Mouse (Mus musculus): Measurements from ENCODE around the gene Klk9. TPM values are rescaled to one million over a fixed set of nuclear protein-coding genes. Genes with fewer than 3 reads are reported as not detected.

The Klk9 gene
- polyA plus RNA-seq, 1 experiment from 2014 or later = not detected

- Histone ChIP-seq H3K4me2 (replicated peaks; ENCODE audit: low read depth, low read length) (no peak overlapping the region), H3K27me3 (ENCODE audit: control insufficient read depth, insufficient read depth, low read length) (no peaks in the 10 kb centered on the region), H3K27ac (ENCODE audit: low read depth, low read length) (no peak overlapping the region), H3K9ac (ENCODE audit: low read depth, low read length) (no peak overlapping the region), H3K4me1 (ENCODE audit: control insufficient read depth, insufficient read depth, low read length) (no peaks in the 10 kb centered on the region), H3K9me3 (ENCODE audit: control insufficient read depth, low read length) (no peaks in the 10 kb centered on the region), H3K4me3 (ENCODE audit: low read length) (no peak overlapping the region), H3K36me3 (ENCODE audit: control insufficient read depth, insufficient read depth, low read length) (no peaks in the 10 kb centered on the region)
- ATAC-seq (ENCODE audit: low FRiP score, low TSS enrichment) = no peak
- WGBS = 94% methylated on average over 4 of the region's 4 CpGs
These were observed 52.1 kb downstream of the Klk9 start for GRCm38 (mm10) chr7:43843801-43844200.

Other genes starting within 250 kb of the Klk9 start
- gene Cd33, start 247.5 kb upstream of the Klk9 start, polyA plus RNA-seq (2014; fragmentation: Nextera tagmentation; extraction: Ambion mirVana) = 0.85 and 1.7 TPM in 2 replicates
- gene Zfp658, start 229.6 kb upstream of the Klk9 start, polyA plus RNA-seq (2014; fragmentation: Nextera tagmentation; extraction: Ambion mirVana) = 2.0 and 4.0 TPM in 2 replicates
- gene Zfp719, start 212.3 kb upstream of the Klk9 start, polyA plus RNA-seq (2014; fragmentation: Nextera tagmentation; extraction: Ambion mirVana) = 9.9 and 14.1 TPM in 2 replicates
- gene Zfp819, start 184.7 kb upstream of the Klk9 start, polyA plus RNA-seq (2014; fragmentation: Nextera tagmentation; extraction: Ambion mirVana) = 0.19 and 0.23 TPM in 2 replicates
- gene Ceacam18, start 157.2 kb upstream of the Klk9 start, polyA plus RNA-seq (2014; fragmentation: Nextera tagmentation; extraction: Ambion mirVana) = not detected in 2 replicates
- 0.39 and 0.95 TPM in 2 replicates for gene Siglece, start 131.7 kb upstream of the Klk9 start, polyA plus RNA-seq (2014; fragmentation: Nextera tagmentation; extraction: Ambion mirVana)
- gene Ctu1, start 119.9 kb upstream of the Klk9 start, polyA plus RNA-seq (2014; fragmentation: Nextera tagmentation; extraction: Ambion mirVana) = 11.4 and 12.6 TPM in 2 replicates
- not detected in 2 replicates for gene Klk14, start 101.5 kb upstream of the Klk9 start, polyA plus RNA-seq (2014; fragmentation: Nextera tagmentation; extraction: Ambion mirVana)
- gene Klk13, start 79.3 kb upstream of the Klk9 start, polyA plus RNA-seq (2014; fragmentation: Nextera tagmentation; extraction: Ambion mirVana) = 0.19 and 0.31 TPM in 2 replicates
- gene Klk12, start 23.0 kb upstream of the Klk9 start, polyA plus RNA-seq (2014; fragmentation: Nextera tagmentation; extraction: Ambion mirVana) = not detected in 2 replicates
- gene Klk11, start 17.3 kb upstream of the Klk9 start, polyA plus RNA-seq (2014; fragmentation: Nextera tagmentation; extraction: Ambion mirVana) = 0.27 TPM in 1 of 2 replicates, not detected in the other
- gene Klk10, start 10.9 kb upstream of the Klk9 start, polyA plus RNA-seq (2014; fragmentation: Nextera tagmentation; extraction: Ambion mirVana) = 0.41 and 1.3 TPM in 2 replicates
- 38.2 and 43.5 TPM in 2 replicates for gene Klk8, start 5.7 kb downstream of the Klk9 start, polyA plus RNA-seq (2014; fragmentation: Nextera tagmentation; extraction: Ambion mirVana)
- 0.13 TPM in 1 of 2 replicates, not detected in the other for gene Klk7, start 19.4 kb downstream of the Klk9 start, polyA plus RNA-seq (2014; fragmentation: Nextera tagmentation; extraction: Ambion mirVana)
- gene Klk6, start 32.6 kb downstream of the Klk9 start, polyA plus RNA-seq (2014; fragmentation: Nextera tagmentation; extraction: Ambion mirVana) = not detected in 2 replicates
- not detected in 2 replicates for gene Klk5, start 50.1 kb downstream of the Klk9 start, polyA plus RNA-seq (2014; fragmentation: Nextera tagmentation; extraction: Ambion mirVana)
- gene Klk4, start 89.3 kb downstream of the Klk9 start, polyA plus RNA-seq (2014; fragmentation: Nextera tagmentation; extraction: Ambion mirVana) = 0.28 TPM in 1 of 2 replicates, not detected in the other
- not detected in 2 replicates for gene Klk15, start 141.8 kb downstream of the Klk9 start, polyA plus RNA-seq (2014; fragmentation: Nextera tagmentation; extraction: Ambion mirVana)
- not detected in 2 replicates for gene Klk1b8, start 158.8 kb downstream of the Klk9 start, polyA plus RNA-seq (2014; fragmentation: Nextera tagmentation; extraction: Ambion mirVana)
- not detected in 2 replicates for gene Klk1b1, start 174.9 kb downstream of the Klk9 start, polyA plus RNA-seq (2014; fragmentation: Nextera tagmentation; extraction: Ambion mirVana)
- gene Klk1b9, start 184.2 kb downstream of the Klk9 start, polyA plus RNA-seq (2014; fragmentation: Nextera tagmentation; extraction: Ambion mirVana) = not detected in 2 replicates
- not detected in 2 replicates for gene Klk1b11, start 204.0 kb downstream of the Klk9 start, polyA plus RNA-seq (2014; fragmentation: Nextera tagmentation; extraction: Ambion mirVana)
- not detected in 2 replicates for gene Klk1b26, start 220.3 kb downstream of the Klk9 start, polyA plus RNA-seq (2014; fragmentation: Nextera tagmentation; extraction: Ambion mirVana)

All from kidney, embryonic 14.5 days (tissue).